Mouse (Mus musculus): ENCODE data around the gene Gm49391. TPM values are rescaled to one million over a fixed set of nuclear protein-coding genes. Genes with fewer than 3 reads are reported as not detected.

Gm49391 gene
- polyA plus RNA-seq (2017; shearing (Covaris generic)) = not detected

DNA sequence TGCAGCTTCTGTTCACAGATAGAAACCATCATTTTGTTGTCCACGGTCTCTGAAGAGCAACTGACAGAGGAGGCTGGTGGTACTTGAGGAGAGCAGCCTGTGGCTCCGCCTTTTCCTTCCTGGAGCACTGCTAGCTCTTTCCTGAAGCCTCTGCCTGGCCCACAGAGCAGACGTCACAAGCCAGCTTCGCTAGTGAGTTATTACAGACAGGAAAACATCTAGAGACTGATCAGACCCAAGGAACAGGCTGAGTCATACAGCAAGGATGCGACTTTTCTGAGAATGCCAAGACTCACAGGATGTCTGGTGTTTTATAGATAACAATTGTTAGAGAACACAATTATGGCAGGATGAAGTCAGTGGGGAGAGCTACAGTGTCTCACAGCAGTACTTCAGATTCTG, at the start of gene Gm49391, which contains the start of gene Ctla2a:
Gene Gm49391, minus strand, starts transcription at position 72 of the 402 bp plus-strand sequence.
Gene Ctla2a, minus strand, starts transcription at position 126 of the 402 bp plus-strand sequence.

DNA sequence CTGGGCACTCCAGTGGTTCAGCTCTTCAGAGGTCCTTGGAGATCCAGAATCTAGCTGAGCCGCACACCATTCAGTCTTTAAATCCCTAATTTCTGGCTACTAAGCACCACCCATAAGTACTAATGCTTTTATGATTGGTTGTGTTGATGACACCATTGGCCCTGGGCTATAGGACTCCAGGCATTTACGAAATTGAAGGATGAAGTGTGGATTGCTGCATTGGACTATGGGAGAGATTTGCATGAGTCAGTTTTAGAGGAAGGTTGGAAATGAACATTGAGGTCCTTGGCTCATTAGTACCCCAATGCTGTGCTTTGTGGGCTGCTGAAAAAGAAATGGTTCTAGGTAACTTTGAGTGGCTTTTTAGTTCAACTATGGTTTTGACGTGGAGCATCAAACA, 5.5 kb upstream of the Gm49391 start, which contains the start of gene Tpbpa:
Gene Tpbpa, minus strand, starts transcription at position 101 of the 400 bp plus-strand sequence.

GRCm38 (mm10) chr13:60935490-60935889, 881 bp downstream of the Gm49391 start, which contains the start of gene Gm49393:
Gm49393 (minus strand) TSS chr13:60935590.

GRCm38 (mm10) chr13:60904780-60905179, 31.6 kb downstream of the Gm49391 start, which contains the start of gene Tpbpb:
Tpbpb (minus strand) TSS chr13:60904880.

GRCm38 (mm10) chr13:60897328-60897727, 39.0 kb downstream of the Gm49391 start, which contains the start of gene Ctla2b:
Ctla2b (minus strand) TSS chr13:60897447.

DNA sequence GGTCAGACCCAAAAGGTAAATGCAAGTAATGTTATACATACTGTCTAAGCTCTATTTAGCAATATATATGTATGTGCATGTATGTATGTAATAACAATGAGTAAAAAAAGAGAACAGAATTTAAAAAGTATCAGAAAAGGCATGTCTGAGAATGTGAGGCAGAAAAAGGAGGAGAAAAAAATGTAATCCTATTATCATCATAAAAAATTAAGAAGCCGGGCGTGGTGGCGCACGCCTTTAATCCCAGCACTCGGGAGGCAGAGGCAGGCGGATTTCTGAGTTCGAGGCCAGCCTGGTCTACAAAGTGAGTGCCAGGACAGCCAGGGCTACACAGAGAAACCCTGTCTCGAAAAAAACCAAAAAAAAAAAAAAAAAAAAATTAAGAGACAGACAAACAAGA, 39.6 kb downstream of the Gm49391 start, which contains the start of gene Gm49392:
Gene Gm49392, minus strand, starts transcription at position 101 of the 400 bp plus-strand sequence.

GRCm38 (mm10) chr13:60864281-60864680, 72.1 kb downstream of the Gm49391 start, which contains the start of gene 4930486L24Rik:
4930486L24Rik (minus strand) TSS chr13:60864475.

Other genes starting within 250 kb of the Gm49391 start
- gene BC051665, start 150.2 kb downstream of the Gm49391 start, polyA plus RNA-seq (2017; shearing (Covaris generic)) = not detected
- gene Ctsll3, start 133.7 kb downstream of the Gm49391 start, polyA plus RNA-seq (2017; shearing (Covaris generic)) = not detected
- gene 4930486L24Rik, start 72.1 kb downstream of the Gm49391 start, polyA plus RNA-seq (2017; shearing (Covaris generic)) = 1.3 TPM
- gene Gm49392, start 39.7 kb downstream of the Gm49391 start, polyA plus RNA-seq (2017; shearing (Covaris generic)) = 0.68 TPM
- 3.6 TPM for gene Ctla2b, start 39.1 kb downstream of the Gm49391 start, polyA plus RNA-seq (2017; shearing (Covaris generic))
- gene Tpbpb, start 31.7 kb downstream of the Gm49391 start, polyA plus RNA-seq (2017; shearing (Covaris generic)) = not detected
- gene Gm49393, start 981 bp downstream of the Gm49391 start, polyA plus RNA-seq (2017; shearing (Covaris generic)) = not detected
- gene Ctla2a, start 54 bp upstream of the Gm49391 start, polyA plus RNA-seq (2017; shearing (Covaris generic)) = 37.0 TPM
- gene Tpbpa, start 5.4 kb upstream of the Gm49391 start, polyA plus RNA-seq (2017; shearing (Covaris generic)) = not detected
- not detected for gene Ctsj, start 69.4 kb upstream of the Gm49391 start, polyA plus RNA-seq (2017; shearing (Covaris generic))
- not detected for gene Ctsq, start 104.1 kb upstream of the Gm49391 start, polyA plus RNA-seq (2017; shearing (Covaris generic))
- not detected for gene Ctsr, start 227.7 kb upstream of the Gm49391 start, polyA plus RNA-seq (2017; shearing (Covaris generic))

All from activated CD4-positive, CD25-positive, alpha-beta regulatory T cell, adult 9 weeks (primary cell).